Mouse (Mus musculus): ENCODE results near the gene Myrf.

The Myrf gene

DNA sequence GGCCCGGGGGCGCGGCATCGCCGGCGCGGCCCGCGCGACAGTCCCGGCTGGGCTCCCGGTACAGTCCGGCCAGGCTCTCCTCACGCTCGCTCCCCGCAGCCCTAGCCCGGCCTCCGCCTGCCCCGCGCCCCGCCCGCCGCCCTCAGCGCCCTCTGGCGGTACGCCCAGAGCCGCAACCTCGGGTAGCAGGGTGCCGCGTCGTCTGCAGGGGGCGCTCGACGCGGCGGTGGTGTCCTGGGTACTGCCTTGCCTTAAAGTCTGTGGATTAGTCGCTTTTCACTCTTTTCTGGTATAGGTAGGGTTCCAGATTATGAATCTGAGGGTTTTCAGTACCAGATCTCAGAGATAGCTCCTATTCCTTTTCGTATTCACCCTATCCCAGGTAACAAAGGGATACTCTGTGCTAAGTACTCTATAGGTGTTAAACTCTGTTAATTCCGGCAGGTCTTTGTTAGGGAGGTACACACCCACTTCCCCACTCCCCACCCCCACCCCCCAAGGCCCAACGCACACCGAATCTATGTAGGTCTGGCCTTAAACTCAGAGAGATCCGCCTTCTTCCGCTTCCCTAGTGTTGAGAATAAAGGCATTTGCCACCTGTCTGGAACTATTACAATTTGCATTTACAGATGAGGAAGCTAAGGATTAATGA, at the start of gene Myrf:
TSS of gene Myrf (minus strand) at position 95 of the 652 bp plus-strand sequence.
- peak; percentile 66 for DNase-seq

DNA sequence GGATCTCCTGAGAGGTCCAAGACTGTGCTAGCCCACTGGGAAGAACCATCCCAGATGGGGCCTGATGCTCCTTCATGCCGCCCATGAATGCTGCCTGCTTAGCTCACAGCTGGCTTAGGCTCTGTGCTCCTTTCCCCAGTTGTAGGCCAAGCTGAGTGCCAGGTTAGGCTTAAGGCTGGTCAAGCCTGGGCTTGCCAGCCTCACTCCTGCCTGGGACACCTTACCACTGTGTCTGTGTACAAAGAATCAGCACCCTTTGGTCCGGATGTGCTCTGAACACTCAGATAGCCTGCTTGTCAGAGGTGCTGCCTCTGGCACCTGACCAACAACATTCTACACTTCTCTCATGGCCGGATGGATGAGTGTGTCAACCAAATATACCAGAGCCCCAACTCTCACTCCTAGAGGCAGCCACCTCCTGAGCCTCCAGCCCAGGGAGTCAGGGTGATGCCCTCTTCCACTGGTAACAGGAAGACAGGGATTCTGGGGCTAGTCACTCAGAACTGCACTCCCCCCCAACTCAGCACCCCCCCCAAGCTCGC, 49.1 kb upstream of the Myrf start:
- no peak for DNase-seq

DNA sequence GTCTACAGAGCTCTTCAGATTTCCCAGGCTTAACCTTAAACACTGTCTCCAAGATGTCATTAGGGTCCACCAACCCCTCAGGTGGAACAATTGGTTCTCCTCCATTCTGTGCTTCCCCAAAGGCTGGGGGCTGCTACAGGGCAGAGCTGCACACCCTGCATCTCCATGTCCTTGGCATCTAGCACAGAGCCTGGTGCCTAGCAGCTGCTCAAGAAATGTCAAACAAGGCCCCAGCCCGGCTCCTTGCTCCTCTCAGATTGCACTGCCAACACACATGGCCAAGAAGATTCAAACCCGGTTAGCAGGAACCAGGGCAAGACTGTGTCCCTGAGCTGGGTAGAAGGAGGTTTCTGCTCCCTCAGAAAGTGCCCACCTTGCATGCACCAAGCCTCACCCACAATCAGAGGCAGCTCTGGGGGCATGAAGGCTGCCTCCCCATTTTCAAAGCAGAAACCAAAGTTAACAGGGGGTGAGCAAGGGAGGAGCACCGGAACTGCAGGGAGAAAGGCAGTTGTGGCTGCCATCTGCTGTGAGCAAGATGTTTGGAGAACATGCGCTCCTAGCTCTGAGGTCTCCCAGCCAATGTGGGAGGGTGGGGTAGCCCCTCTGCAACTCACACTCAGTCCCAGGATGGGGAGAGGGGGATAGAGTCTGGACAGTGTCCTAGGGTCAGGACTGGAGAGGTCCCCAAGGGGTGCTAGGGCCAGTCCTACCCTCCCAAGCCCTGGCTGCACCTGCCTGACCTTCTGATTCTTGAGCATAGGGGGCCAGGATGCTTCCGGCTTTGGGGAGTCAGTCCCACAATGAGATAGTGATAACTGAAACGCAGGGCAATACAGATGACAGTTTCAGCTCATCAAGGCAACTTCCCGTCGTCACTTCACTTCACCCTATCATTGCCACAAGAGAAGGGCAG, 47.8 kb upstream of the Myrf start:
- DNase-seq, result no peak

DNA sequence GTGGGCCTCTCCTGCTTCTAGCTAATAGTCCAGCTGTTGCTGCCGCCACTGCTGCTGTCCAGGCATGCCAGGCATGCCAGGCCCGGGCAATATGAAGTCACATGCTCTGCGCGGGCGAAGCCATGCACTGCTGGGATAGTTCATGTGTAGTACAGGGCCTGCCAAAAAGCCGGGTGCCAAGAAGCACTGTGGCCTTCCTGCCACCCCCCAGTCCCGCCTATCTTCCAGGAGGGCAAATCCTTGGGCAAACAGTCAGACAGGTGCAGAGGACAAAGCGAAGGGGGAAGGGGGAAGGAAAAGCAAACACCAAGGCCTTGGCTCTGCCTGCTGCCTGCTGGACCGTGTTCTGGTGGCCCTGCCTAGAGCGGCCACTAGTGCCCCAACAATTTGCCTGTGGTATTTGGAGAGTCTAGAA, 45.9 kb upstream of the Myrf start:
- peak; percentile 47 for DNase-seq

DNA sequence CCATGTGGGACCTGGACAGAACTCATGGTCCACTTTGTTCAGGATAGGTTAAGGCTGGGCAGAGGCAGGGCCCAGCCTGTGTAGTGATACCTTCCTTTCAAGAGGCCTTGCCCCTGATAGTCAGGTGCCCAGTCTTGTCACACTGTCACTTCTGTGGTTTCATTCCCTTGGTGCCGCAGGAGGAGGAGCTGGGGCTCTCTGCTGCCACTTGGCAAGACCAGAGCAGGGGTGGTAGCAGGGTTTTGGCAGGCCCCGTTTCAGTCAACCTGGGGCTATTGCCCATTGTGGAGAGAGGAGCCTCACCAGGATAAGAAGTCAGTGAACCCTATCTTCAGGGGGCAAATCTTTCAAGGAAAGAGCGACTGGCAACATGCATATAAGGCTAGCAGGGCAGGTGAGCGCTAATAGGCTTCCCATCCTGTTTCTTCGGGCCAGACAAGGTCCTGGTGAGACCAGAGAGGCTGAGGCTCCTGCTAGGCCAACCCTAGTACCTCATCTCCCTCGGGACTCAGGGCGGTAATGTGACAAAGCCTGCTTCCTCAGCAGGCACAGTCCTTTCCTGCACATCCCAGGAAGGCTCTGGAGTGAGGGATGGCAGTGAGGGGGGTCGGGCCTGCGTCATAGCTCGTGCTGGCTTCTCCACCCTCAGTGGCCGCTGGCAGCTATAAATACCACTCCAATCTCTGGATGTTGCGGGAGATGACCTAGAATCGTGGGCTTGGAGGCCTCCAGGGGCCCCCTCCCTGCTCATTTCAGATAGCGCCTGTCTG, 40.4 kb upstream of the Myrf start:
- DNase-seq, result no peak

DNA sequence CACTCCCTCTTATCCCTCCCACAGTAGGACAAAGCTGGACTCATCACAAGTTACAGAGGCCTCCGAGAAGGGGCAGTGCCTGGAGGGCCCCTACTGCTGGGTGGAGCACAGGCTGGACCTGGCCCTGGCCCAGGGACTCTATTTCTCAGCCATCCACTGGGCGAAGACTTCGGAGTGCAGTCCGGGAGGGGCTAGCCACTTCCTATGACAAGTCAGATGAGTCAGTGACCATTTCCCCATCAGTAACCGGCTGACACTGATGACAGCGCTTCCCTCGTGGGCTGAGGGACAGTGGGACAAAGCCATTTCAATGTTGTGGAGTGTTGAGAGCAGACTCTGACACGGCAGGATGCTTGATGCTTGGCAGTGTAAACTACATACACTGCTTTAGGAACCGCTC, 39.1 kb upstream of the Myrf start:
- no peak for DNase-seq

DNA sequence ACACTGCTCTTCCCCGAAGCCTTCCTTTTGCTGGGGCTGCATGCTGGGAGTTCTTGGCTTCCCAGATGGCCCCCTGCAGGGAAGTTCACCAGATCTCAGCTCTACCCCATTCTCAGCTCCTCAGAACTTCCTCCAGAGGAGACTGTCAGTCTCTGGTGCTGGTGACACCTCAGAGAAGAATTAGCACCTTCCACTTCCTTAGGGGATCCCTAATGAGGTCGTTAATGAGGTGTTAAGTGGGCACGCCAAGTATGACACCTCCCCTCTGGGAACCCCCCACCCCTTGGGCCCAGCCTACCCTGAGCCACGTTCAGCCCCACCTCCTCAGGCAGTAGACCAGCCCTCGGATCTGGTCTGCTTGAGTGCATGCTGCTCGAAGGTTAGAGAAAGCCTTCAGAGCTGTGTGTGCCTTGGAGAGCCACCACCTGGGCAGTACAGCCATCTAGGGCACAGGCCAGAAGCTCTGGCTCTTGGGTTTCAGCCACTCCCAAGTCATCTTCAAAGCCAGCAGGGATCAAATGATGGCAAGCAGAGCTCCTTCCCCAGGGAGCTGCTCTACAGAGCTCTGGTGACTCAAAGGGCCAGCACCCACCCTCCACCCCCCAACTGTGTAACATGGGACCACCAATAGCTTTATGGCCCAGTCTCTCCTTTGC, 38.2 kb upstream of the Myrf start:
- no peak for DNase-seq

DNA sequence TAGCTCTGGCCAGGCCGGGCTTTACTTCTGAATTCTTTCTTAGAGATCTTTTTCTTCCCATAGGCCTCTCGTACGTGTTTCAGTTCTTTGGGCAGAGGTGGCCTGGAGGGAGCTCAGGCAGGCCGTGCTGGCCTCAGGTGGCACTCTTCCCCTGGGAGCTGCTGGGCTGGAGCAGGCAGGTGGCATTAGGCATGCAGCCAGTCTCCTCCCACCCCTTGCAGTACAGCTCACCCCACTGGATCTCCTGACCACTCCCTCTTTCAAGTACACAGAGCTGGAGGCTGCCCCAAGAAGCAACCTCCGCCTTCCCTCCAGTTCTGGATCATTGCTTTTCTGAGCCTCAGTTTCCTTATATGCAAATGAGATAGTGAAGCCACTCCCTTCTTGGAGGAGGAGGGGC, 37.2 kb upstream of the Myrf start:
- peak; percentile 91 for DNase-seq

DNA sequence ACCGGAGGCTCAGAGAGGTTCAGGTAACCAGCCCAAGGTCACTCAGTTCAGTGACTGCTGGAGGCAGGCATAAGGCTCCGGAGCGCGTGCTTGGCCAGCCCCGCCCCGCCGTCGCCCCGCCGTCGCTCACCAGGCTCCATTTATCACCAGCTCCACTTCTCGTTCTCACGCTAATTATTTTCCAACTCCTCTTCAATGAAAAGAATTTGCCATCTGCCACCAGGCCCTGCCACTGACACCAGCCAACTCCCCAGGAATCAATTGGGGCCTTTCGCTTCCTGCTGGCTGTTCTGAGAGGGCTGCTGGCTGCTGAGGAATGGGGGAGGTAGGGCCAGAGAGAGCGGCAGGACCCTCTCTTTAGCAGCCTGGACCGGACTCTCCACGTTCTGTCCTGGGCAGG, 36.8 kb upstream of the Myrf start:
- DNase-seq, result peak; percentile 68

DNA sequence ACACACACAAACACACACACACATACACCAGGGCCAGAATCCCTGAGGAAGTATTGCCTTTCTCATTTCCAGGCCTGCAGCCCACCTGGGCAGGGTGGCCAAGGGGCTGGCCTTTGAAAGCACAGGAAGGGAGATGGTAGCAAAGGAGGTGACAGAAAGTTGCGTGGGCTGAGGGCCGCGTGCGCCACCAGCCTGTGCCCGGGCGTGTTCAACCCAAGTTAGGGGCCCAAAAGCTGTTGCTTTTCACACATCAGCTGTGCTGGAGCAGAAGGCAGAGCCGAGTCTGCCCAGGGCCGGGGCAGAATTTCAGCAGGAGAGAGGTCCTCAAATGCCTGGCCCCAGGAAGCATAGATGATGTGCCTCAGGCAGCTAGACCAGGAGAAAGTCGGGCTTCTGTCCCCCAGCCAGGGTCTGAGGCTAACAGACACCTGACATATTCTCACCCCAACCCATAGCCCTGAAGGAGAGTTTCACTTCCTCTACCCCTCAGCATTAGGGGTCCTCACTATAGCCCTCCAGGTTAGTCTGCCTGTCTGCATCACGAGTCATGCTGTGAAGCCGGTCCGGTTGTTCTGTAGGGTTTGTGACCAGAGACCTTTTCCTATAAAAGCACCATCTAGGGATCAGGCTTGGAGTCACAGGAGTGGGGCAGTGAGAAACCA, 36.1 kb upstream of the Myrf start:
- no peak for DNase-seq

DNA sequence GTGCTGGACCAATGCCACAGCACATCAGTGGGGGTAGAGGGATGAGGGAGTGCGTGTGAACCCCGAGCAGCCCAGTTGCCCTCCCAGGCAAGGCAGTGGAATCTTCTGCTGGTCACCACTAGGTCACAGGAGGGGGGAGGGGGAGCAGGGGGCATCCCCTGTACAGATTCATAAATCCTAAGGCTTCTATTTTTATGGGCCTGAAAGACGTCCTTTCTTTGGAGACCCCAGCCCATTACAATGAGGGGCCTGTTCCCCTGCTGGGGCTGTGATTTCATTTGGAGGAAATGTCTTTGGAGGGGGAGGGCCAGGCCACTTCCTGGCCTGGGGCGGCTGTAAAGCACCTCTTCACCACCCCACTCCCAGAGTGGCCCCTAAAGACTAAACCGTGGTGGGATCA, 33.5 kb upstream of the Myrf start:
- DNase-seq, result no peak

DNA sequence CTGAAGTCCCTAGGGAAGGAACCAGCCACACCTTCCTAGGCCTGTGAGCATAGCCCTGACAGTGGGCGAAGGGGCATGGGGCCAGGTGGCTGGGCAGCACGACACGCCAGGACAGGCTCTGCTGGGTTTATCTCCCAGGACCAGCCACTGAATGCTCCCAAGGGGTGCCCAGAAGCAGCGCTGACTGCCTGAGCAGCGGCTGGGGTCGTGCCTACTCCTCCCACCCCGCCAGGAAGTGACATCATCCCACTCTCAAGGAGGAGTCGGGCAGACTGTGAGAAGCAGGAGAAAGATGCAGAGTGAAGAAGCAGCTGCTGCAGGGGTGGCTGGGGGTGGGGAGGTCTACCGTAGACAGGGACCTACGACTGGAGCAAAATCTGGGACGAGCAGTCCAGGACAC, 32.2 kb upstream of the Myrf start:
- no peak for DNase-seq

DNA sequence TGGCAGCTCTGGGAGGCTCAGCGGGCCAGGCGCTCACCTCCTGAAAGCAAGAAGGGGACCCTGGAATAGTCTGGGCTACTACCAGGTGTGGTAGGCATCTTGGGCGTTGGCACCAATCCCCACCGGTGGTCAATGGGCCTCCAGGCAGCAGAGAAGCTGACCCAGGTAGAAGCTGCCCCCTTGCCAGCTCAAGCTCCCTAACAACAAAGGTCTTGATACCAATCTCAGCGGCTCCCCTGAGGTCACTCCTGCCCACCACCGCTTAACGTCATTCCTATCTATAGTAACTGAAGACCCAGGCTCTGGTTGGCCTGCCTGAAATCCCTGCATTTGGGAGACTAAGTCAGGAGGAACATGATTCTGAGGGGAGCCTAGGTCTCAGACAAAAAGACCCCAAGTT, 31.0 kb upstream of the Myrf start:
- no peak for DNase-seq

DNA sequence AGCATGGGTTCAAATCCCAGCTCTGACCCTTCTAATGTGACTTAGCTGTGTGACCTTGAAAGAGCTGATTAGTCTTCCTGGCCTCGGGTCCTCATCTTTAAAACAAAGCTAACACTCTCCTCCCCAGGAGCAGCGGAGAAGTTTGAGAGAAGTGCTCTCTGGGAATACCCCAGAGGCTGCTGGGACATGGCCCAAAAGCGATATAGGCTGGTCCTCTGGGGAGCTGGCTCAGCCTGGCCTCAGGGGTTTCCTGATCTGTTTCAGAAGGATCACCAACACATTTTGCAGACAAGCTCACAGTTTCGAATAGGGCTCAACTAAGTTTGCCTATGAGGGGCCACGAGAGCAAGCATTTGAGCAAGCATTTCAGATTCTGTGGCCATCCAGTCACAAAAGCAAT, 29.8 kb upstream of the Myrf start:
- no peak for DNase-seq

DNA sequence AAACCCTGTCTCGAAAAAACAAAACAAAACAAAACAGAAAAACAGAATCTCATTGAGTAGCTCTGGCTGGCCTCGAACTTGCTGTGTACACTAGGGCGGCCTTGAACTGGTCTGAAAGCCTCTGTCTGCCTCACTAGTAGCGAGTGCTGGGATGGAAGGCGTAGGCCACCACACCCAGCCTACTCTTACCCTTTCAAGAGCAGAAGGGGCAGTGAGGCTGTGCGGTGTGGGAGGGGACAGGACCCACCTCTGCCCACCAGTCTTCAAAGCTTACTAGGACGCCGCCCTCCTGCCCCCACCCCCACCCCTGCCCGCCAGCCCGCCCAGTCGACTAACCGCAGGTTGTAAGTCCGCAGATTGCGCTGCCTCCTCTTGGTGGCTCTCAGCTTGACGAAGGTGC, 28.3 kb upstream of the Myrf start:
- DNase-seq, result no peak

DNA sequence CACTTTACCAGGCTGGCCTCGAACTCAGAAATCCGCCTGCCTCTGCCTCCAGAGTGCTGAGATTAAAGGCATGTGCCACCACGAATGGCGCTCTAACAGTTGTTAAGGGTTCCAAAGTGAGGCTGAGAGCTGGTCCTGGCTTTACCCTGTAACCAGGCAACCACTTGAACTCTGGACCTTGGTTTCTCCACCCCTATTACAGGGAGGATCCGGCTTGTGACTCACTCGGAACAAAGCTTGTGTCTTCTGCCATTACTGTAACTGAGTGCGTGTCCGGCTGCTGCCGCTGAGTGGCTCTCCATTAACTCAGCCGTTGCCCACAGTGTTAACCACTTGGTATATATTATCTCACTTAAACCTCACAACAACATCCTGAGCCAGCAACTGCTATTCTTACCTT, 27.4 kb upstream of the Myrf start:
- DNase-seq, result peak; percentile 78

DNA sequence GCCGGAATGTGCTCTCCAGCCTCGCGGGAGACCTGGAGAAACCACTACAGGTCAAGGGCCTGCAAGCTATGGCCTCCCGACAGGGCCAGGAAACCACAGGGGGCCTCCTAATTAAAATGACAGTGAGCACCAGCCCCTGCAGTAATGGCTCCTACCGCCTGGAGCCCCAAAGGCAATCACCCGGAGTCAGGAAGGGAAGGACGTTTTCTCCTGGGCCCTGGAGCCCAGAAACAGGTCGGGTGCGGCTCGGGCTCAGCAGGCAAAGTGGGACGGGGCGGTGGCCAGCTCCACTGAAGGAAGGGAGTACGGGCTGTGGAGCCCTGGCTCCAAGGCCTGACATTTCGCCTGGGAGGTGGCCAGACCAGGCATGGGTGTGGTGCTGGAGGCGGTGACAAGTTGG, 26.5 kb upstream of the Myrf start:
- peak; percentile 38 for DNase-seq

DNA sequence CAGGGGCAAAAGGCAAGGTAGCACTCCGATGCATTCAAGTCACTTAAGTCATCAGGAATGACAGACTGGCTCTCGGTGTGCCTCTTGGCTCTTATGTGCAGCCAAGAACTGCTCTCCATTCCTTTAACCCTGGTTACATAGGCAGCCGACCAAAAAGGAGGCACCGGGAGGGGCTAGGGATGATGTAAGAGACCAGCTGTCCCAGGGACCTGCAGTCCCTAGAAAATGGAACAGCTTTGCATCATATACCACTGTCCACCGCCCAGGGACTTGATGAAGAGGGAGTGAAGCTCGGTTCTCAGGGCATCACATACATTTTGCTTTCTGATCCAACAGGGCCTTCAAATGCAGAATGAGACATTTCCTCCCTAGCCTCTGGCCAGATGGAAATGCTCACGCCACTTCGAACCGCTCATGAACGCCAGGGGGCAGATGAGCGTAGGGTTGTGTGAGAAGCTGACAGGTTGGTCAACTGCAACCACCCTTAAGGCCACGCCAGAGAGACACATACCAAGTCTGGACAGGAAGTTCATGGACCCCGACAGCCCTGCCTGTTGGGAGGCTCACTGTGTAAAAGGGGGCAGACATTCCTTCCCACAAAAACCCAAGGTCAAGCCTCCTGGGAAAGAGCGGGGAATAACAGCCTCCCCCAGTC, 25.8 kb upstream of the Myrf start:
- peak; percentile 79 for DNase-seq

DNA sequence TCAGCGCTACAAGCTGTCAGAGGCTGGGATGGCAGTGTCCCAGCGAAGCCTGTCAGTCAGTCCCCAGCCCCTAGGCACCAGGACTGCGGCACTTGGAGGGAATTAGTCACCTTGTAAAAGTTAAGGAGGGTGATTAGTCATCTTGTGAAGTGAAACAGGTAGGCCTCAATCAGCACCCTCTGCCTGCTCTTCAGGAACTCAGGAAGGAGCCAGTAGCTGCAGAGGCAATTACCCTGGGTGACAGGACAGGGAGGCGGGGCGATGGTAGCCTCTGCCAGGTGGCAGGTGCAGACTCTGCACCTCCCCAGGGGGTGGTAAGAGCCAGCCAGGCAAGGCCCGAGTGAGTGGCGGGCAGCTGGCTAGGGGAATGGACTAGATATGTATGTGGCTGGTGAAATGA, 20.8 kb upstream of the Myrf start:
- DNase-seq, result no peak

DNA sequence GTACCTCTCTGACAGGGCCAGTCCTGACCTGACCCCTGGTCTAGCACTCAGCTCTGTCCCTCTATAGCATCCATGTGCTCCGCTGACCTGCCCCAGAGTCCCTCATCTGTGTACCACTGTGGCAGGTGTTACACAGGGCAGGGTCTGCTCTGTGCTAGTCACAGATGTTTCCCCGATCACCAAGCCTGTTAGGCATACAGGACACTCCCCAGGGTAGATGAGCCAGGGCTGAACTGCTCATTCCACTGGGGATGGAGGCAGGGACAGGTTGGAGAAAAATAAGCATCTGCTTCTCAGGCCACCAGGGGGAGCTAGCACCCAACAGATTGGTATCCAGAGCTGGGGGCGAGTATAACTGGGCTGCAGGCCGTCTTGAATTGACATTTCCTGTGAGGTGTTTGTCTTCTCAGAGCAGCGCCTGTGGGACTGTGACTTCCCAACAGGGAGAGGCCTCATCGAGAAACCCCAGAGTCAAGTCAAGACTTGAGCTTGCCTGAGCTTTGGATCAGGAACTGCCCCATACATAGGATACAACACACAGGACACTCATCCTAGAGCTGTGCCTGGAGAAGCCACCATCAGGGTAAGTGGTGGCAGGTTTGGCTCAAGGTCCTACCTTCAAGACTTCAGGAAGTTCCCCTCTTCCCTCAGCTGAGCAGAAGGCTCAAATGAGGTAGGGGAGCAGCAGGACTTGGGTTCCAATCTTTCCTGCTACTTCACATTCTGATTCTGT, 17.9 kb upstream of the Myrf start:
- DNase-seq, result peak; percentile 53

DNA sequence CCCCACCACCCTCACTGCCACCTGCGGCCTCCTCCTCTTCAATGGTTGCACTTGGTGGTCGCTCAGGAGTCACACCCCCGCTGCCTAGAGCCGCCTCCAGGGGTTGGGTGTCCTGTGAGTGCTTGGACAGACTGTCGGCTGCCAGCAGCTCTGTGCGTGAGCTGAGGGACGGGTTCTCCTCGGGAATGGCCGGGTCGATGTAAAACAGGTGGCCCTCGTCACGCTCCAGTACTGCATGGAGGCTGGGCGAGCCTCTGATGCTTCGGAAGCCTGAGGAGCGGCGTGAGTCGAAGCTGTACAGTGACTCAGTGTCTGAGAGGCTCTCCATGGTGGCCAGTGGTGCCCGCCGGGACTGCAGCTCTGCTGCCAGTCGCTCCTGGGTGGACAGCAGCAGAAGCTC, 7.6 kb upstream of the Myrf start:
- no peak for DNase-seq

All from kidney, adult 11 months (tissue).